Mouse (Mus musculus) right cerebral cortex, postnatal 36 days (tissue): ENCODE measurements around the gene Kpna3.
A peak's percentile ranks its signal among the peaks of the same experiment; 100 is the strongest.

Experiments used
- DNase-seq, 2 experiments: peaks; one replicate each; pipeline ENCODE4 v3.0.0; 2022; ENCODE audit warnings: low spot score in 2 of 2, mixed read lengths in 1 of 2

The Kpna3 gene

DNA sequence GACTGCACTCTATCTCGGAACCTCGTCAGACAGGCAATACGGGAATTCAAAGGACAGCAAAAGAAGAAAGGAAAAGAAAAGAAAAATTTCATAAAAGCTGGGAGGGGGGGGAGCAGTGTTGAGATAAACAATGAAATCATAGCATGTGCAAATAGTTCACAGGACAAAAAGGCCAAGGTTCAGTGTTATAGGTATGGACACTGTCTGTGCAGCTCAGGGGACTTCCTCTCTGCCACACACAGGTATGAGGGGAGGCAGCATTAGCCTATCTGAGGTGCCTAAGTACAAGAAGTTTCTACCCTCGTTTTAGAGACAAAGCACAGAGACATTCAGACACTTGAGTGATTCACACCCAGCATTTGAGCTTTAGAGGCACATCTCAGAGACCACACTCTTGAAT is 118.5 kb downstream of the Kpna3 start:
- no peak for DNase-seq

- no peak for DNase-seq
Observed at GRCm38 (mm10) chr14:61320765-61321164, 118.9 kb downstream of the Kpna3 start.

GRCm38 (mm10) chr14:61316861-61317260 is 122.8 kb downstream of the Kpna3 start:
- DNase-seq: peak; percentile 37 to 48
